Mouse (Mus musculus) lung, adult 2 months (tissue): ENCODE data around the gene Rpp30.

ENCODE experiments used
- CTCF ChIP-seq: fragments of 200-500 bp; IDR thresholded peaks from 2 replicates; pipeline ENCODE4 v1.5.1; 2011; ENCODE audit warnings: mild to moderate bottlenecking, low read length, control low read depth; ENCODE audit not compliant: insufficient read depth
- POLR2A ChIP-seq: fragments of 200-500 bp; IDR thresholded peaks from 2 replicates; pipeline ENCODE4 v1.6.1; 2011; ENCODE audit warnings: low read depth, mild to moderate bottlenecking, control low read depth, low read length, borderline replicate concordance; ENCODE audit errors: extremely low read depth

DNA sequence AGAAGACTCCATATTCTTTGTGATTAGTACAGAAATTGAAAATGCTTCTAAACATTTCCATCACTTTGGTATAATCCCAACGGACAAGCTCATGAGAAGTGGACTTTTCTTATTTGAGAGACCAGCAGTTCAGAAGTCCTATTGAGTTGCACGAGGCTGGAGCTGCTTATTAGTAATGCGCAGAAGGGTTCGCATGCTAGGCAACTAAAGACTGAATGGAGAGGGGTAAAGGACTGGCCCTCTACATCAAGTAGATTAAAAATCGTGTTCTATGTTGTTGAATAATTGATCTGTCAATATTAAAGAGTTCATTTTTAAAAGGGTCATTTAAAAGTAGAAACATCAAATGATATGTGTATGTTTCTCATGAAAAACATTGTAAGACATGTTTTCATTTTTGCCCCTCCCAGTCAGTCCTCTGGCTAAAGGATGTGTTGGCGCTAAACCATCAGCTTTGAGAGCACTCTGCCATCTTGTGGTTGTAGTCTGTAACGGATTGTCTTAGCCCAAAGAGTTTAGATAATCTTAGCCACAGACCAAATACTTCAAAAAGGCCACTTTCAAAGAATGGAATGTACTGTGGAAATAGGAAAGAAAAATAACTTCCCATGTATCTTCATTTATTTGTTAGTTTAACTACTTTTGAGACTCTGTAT, 782 bp upstream of the Rpp30 start:
- TF ChIP-seq POLR2A (no peak), CTCF (peak; percentile 31)
